Mouse (Mus musculus): ENCODE data around the gene Enpp1.

- TF ChIP-seq CTCF (IDR thresholded peaks at IDR 0.05; ENCODE audit: low read depth) (no peak), EP300 (IDR thresholded peaks at IDR 0.05; ENCODE audit: low read depth) (no peak)
Observed at GRCm38 (mm10) chr10:24735027-24735777, 23.2 kb upstream of the Enpp1 start.
